Mouse (Mus musculus) limb, embryonic 14.5 days (tissue): ENCODE data around the gene Adamts16. TPM values are rescaled to one million over a fixed set of nuclear protein-coding genes. Genes with fewer than 3 reads are reported as not detected.
"Not testable (repeated sequence)": the region's sequence is repeated elsewhere in the genome, so short reads cannot be mapped to it uniquely, and the experiment has no call there.

Experiments
- ATAC-seq: fragments of 200-750 bp; cut with Nextera tagmentation; 2 replicates; pipeline ENCODE4 v1.8.0; 2017; ENCODE audit warnings: low read depth, moderate number of reproducible peaks, moderate TSS enrichment; ENCODE audit not compliant: low FRiP score
- DNase-seq: peaks from one replicate; pipeline ENCODE4 v3.0.0-alpha.2; 2015; ENCODE audit warnings: low spot score
- H3K27ac ChIP-seq: fragments of 300-500 bp; sonication (generic); replicated peaks from 2 replicates; pipeline ENCODE4 v1.5.1; 2014; ENCODE audit warnings: low read depth, mild to moderate bottlenecking, low read length, moderate library complexity, mixed read lengths
- H3K27me3 ChIP-seq: fragments of 300-500 bp; sonication (generic); 2 replicates; pipeline ENCODE4 v1.6.1; 2014; ENCODE audit warnings: low read length, mixed read lengths; ENCODE audit not compliant: control insufficient read depth, insufficient read depth
- H3K36me3 ChIP-seq: fragments of 300-500 bp; sonication (generic); 2 replicates; pipeline ENCODE4 v1.6.1; 2014; ENCODE audit warnings: mild to moderate bottlenecking, low read length, moderate library complexity, mixed read lengths; ENCODE audit not compliant: control insufficient read depth, insufficient read depth
- H3K4me1 ChIP-seq: fragments of 300-500 bp; sonication (generic); 2 replicates; pipeline ENCODE4 v1.6.1; 2014; ENCODE audit warnings: antibody characterized with exemption, low read length, mixed read lengths; ENCODE audit not compliant: control insufficient read depth, insufficient read depth
- H3K4me2 ChIP-seq: fragments of 300-500 bp; sonication (generic); replicated peaks from 2 replicates; pipeline ENCODE4 v1.6.1; 2014; ENCODE audit warnings: low read depth, mild to moderate bottlenecking, low read length, moderate library complexity; ENCODE audit not compliant: severe bottlenecking
- H3K4me3 ChIP-seq: fragments of 300-500 bp; sonication (generic); replicated peaks from 2 replicates; pipeline ENCODE4 v1.5.1; 2014; ENCODE audit warnings: low read length
- H3K9ac ChIP-seq: fragments of 300-500 bp; sonication (generic); 2 replicates; pipeline ENCODE4 v1.6.1; 2014; ENCODE audit warnings: mild to moderate bottlenecking, low read depth, low read length, moderate library complexity; ENCODE audit not compliant: severe bottlenecking
- H3K9me3 ChIP-seq: fragments of 300-500 bp; sonication (generic); 2 replicates; pipeline ENCODE4 v1.6.1; 2016; ENCODE audit warnings: low read length; ENCODE audit not compliant: control insufficient read depth
- POLR2A ChIP-seq: fragments of 200-500 bp; IDR thresholded peaks from 2 replicates; pipeline ENCODE4 v1.8.0; 2012; ENCODE audit warnings: inconsistent platforms, mild to moderate bottlenecking, moderate library complexity, borderline replicate concordance; ENCODE audit not compliant: insufficient read depth, insufficient read length; ENCODE audit errors: extremely low read depth
- WGBS: fragments of 180-500 bp; shearing (Covaris S2); extraction: QIAGEN DNeasy Blood & Tissue Kit; methylation state at CpG from one replicate; pipeline ENCODE4 v1.1.7; 2014; 5-methylcytosine and 5-hydroxymethylcytosine counted together
- polyA plus RNA-seq, 2 experiments: library from polyadenylated mRNA; depleted of rRNA in 1 of 2; stranded (reverse) in 1 of 2; unstranded in 1 of 2; fragments of >200 nt; fragmentation: Nextera tagmentation in 1 of 2; extraction: Ambion mirVana in 1 of 2; gene quantifications; 2 replicates each; pipeline versions ENCODE4 v1.2.1 to v1.2.3; 2012 to 2014

Adamts16 gene
- polyA plus RNA-seq (2012; rRNA removed) (4.7 and 5.2 TPM in 2 replicates), polyA plus RNA-seq (2014; fragmentation: Nextera tagmentation; extraction: Ambion mirVana) (1.8 and 3.1 TPM in 2 replicates)

DNA sequence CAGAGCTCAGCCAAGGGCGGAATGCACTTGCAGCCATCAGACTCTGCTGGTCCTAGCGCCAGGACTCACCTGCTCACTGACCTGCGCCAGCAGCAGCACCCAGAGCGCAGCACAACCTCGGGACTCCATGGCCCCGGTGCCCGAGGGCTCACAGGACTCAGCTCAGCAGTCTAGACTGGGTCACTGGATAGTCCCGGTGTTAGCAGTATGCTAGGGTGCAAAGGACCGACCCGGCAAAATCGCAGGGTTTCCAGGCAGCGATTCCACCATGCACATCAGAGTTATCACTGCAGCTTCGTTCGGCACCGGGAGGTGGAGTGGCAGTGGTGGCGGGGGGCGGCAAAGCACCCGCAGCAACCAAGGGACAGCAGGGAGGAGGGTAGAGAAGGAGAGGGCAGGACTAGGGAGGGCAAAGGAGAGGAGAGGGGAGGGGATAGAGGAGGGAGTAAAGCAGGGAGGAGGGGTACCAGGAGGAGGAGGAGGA lies at the start of gene Adamts16:
Gene Adamts16 (minus strand): TSS at position 391 of the 484 bp plus-strand sequence.
- DNase-seq (no peak), ATAC-seq (peak; percentile 46; the same call in 1 of the 2 replicates)
- 0 out of 2 replicates have a peak within 1 kb of the TSS, but pooled peaks have one; percentile 31 for H3K9ac ChIP-seq
- H3K4me2 ChIP-seq = peak within 1 kb of the TSS; percentile 39
- no peak for TF ChIP-seq POLR2A
- peaks cover 30% of the 10 kb centered on the region for H3K27me3 ChIP-seq
- no peaks in the 10 kb centered on the region for H3K36me3 ChIP-seq
- no peak within 1 kb of the TSS for H3K27ac ChIP-seq
- peak within 1 kb of the TSS; percentile 22 for H3K4me3 ChIP-seq
- 1% methylated on average over 18 of the region's 18 CpGs for WGBS
- no peaks in the 10 kb centered on the region for H3K9me3 ChIP-seq
- no peaks in the 10 kb centered on the region for H3K4me1 ChIP-seq

DNA sequence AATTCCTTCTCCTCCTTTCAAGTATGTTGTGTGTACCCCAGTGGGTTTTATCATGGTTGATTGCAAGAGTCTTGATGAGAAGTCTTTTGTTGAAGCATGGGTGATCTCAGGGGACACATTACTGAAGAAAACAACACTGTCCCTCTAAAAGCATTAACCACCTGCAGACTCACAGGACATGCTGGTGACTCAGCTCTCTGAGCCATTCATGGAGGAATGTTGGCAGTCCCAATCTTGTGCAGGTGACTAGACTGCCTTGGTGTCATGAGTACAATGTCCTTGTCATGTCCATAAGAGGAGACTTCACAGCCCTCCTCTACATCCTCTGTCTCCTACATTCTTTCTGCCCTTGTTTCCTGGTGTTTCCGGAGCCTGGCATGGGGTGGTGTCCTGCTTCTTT lies 45.5 kb upstream of the Adamts16 start:
- Histone ChIP-seq H3K4me3 (no peak overlapping the region), H3K4me1 (no peaks in the 10 kb centered on the region), H3K4me2 (no peak overlapping the region), H3K36me3 (no peaks in the 10 kb centered on the region), H3K9ac (no peak overlapping the region), H3K27me3 (no peaks in the 10 kb centered on the region), H3K9me3 (no peaks in the 10 kb centered on the region), H3K27ac (no peak overlapping the region)
- WGBS = 90% methylated on average over 1 of the region's 1 CpGs
- DNase-seq = no peak
- no peak for TF ChIP-seq POLR2A
- ATAC-seq = no peak

DNA sequence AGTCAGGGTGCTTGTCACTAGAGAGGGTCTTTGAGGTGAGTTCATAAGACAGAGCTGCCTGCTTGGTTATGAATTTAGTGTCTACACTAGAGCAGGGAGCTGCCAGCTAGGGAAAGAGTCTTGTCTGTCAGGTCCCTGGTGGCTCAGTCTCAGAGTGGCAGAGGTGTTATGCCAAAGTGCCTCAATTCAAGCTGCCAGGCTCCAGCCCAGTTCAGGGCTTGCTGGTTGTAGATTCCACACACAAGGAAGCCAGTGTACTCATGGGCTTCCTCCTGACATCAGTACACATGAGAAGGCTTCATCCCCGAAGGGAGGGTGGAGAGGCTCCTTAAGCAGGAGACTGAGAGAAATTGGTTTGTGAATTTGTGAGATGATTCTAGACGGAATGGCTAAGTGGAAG lies 43.4 kb upstream of the Adamts16 start:
- no peak for DNase-seq
- H3K9ac ChIP-seq = no peak overlapping the region
- no peaks in the 10 kb centered on the region for H3K9me3 ChIP-seq
- WGBS = 86% methylated on average over 2 of the region's 2 CpGs
- ATAC-seq = no peak
- TF ChIP-seq POLR2A = no peak
- H3K4me2 ChIP-seq = no peak overlapping the region
- no peaks in the 10 kb centered on the region for H3K36me3 ChIP-seq
- H3K27ac ChIP-seq = no peak overlapping the region
- no peaks in the 10 kb centered on the region for H3K27me3 ChIP-seq
- no peaks in the 10 kb centered on the region for H3K4me1 ChIP-seq
- H3K4me3 ChIP-seq = no peak overlapping the region

DNA sequence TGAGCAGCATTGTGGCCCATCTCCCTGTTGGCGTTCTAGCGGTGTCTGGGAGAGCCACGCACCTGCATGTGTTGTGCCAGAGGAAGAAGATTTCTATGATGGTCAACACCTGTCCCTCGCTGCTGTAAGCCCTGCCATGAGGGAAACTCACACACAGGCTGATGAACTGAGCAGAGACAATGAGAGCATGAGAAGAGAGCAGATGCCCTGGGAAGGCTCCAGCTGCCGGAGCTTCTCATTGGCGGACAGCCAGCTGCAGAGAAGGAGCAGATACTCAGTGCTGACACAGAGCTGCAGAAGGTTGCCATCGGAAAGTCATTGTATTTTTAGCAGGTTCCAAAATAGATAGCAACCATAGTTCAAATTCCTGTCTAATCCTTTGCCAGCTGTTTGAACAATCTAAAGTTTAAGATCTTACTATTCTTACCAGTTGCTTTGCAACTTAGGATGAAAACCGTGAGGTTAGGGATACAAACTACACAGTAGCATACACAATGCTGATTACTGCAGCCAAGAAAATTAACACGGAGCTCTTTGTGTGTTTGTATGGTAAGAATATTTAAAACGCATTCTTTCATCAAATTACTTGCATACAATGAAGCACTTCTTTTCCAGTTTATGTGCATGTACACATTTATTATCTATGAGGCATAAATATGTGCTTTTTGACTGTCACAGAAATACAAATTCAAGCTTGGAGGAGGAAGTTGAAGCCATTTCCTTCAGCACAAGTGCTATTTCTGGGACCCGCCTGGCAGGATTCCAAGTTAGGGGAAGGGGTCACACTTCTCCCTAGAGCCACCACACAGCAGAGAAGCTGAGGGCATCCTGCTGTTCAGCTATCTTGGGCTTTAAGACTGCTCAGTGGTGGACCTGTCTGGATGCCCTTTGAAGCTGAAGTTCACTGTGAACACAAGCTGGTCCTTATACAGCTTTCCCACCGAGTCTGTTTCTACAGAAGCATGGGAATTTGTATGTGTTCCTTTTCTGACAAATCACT lies 42.6 kb upstream of the Adamts16 start:
- ATAC-seq (peak; percentile 87), DNase-seq (peak; percentile 67)
- Histone ChIP-seq H3K9me3 (no peaks in the 10 kb centered on the region), H3K9ac (no peak overlapping the region), H3K4me3 (no peak overlapping the region), H3K4me2 (no peak overlapping the region), H3K36me3 (no peaks in the 10 kb centered on the region), H3K4me1 (no peaks in the 10 kb centered on the region), H3K27ac (no peak overlapping the region), H3K27me3 (no peaks in the 10 kb centered on the region)
- 72% methylated on average over 12 of the region's 12 CpGs for WGBS
- TF ChIP-seq POLR2A = no peak

DNA sequence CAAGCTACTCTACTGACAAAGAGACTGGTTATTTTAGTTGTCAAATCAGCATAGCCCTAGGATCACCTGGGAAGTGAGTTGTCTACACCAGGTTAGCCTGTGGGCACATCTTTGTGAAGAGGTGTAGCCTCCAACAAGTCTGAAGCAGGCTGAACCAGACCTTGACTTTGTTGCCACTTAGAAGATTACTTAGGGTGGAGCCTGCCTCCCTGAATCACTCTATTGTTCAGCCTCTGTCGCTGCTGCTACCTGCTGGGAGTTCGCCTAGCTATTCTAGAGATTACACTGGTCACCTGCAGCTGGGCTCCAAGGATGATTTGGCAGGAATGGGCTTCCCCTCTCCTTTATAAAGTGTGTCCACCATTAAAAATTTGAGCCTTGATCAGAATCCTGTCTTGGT lies 38.4 kb upstream of the Adamts16 start:
- 63% methylated on average over 2 of the region's 2 CpGs for WGBS
- DNase-seq, H3K4me2 ChIP-seq, H3K27me3 ChIP-seq, H3K36me3 ChIP-seq, H3K9ac ChIP-seq, H3K4me3 ChIP-seq, H3K27ac ChIP-seq, H3K4me1 ChIP-seq, ATAC-seq, H3K9me3 ChIP-seq: not testable (repeated sequence)
